Mouse (Mus musculus) heart, adult 2 months (tissue): ENCODE results near the gene Aebp1.

ENCODE experiments used
- CTCF ChIP-seq: fragments of 200-600 bp; IDR thresholded peaks from 2 replicates; pipeline ENCODE4 v1.8.1; 2022; ENCODE audit warnings: antibody characterized with exemption, mild to moderate bottlenecking, moderate library complexity
- POLR2A ChIP-seq: fragments of 200-500 bp; IDR thresholded peaks from 2 replicates; pipeline ENCODE4 v1.6.1; 2011; ENCODE audit warnings: mild to moderate bottlenecking, low read depth, low read length, control low read depth; ENCODE audit not compliant: insufficient read depth

GRCm38 (mm10) chr11:5860639-5861038 lies 1.1 kb upstream of the Aebp1 start:
- no peak for TF ChIP-seq CTCF
- TF ChIP-seq POLR2A = no peak
